Mouse (Mus musculus): ENCODE data around the gene Olfr140.

Gene Olfr140

GRCm38 (mm10) chr2:90063494-90063893, at the start of gene Olfr140:
Gene Olfr140 (minus strand): TSS chr2:90063594.
- DNase-seq (ENCODE audit: low spot score in 2 of 2): no peak

DNA sequence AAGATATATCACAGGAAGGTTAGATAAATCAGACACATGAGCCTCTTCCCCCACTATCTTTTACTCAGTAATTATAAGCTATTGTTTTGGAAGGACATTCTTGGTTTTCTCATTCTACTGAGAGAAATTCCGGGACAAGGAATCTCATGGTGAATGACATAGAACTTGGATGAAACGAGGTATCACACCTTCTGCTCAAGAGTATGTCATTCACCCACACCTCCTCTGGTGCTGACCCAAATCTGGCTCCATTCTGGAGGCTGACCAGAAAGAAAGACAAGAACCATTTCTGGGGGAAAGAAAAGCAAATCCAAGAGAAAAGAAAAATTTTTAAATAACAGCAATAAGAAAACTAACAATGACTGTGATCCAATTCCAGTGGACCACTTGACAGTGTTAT, 6.7 kb upstream of the Olfr140 start:
- no peak for DNase-seq (ENCODE audit: low spot score in 2 of 2)

- no peak for DNase-seq (ENCODE audit: low spot score in 2 of 2)
Measured at GRCm38 (mm10) chr2:90035037-90035436, 28.4 kb downstream of the Olfr140 start, which contains the start of gene Olfr1265. Gene Olfr1265 (plus strand): TSS chr2:90035337.

- DNase-seq (ENCODE audit: low spot score in 2 of 2): no peak
Measured at GRCm38 (mm10) chr2:90025477-90025876, 37.9 kb downstream of the Olfr140 start, which contains the start of gene Olfr1264. Gene Olfr1264 (minus strand): TSS chr2:90025577.

- DNase-seq (ENCODE audit: low spot score in 2 of 2): no peak
Measured at GRCm38 (mm10) chr2:90011831-90012230, 51.6 kb downstream of the Olfr140 start, which contains the start of gene Olfr1263. Gene Olfr1263 (plus strand): TSS chr2:90012131.

DNA sequence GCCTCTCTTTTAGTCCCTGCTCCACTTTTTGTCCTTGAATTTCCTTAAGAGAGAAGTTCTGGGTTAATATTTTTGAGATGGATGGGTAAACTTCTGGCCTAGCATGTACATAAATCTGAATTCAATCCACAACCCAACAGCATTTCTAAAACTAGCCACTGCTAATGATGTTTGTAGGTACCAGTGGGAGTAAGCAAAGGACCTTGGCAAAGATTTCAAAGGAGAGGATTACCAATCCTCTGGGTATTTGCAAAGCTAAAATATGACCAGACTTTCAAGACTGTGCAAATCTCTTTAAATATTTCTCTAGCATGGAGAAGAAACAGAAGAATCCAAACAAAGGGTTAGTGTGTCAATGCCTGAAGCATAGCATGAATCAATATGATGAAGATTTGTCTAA, 63.5 kb downstream of the Olfr140 start, which contains the start of gene Olfr1262:
Gene Olfr1262, plus strand, starts transcription at position 301 of the 400 bp plus-strand sequence.
- DNase-seq (ENCODE audit: low spot score in 2 of 2): no peak

Measured in cerebellum, postnatal 4 days (tissue).